In genomic region chr4:136750578-136751338, GRCm38 (mm10) we compare ENCODE assay signal across 10 mouse cellular contexts.
A peak's percentile ranks its signal among the peaks of the same experiment; 100 is the strongest.
DNase-seq lines count a peak whose midpoint lies in the region; ATAC-seq and TF ChIP-seq lines count a peak whose summit lies in the region.
"Had no signal": no experiment of that assay in that cellular context is flagged by ENCODE, and none has a peak within 500 bp of the region (broad histone marks: within the 10 kb centered on the region; RNA-seq: fewer than 3 reads in every experiment).

No protein-coding gene starts in this region.

- no peak for TF ChIP-seq CTCF in ES-Bruce4 (IDR thresholded peaks at IDR 0.05; ENCODE audit: low read depth, low read length)

- no peaks in the 10 kb centered on the region for H3K9me3 ChIP-seq in ES-Bruce4 (replicated peaks; ENCODE audit: control insufficient read depth, insufficient read depth, low read length, poor library complexity, severe bottlenecking)
- no peaks in the 10 kb centered on the region for H3K9me3 ChIP-seq in hindbrain, embryonic 11.5 days (ENCODE audit: control insufficient read depth, low read length)
- H3K9me3 ChIP-seq in midbrain, embryonic 16.5 days (replicated peaks; ENCODE audit: control insufficient read depth, low read length, poor library complexity, severe bottlenecking) = no peaks in the 10 kb centered on the region
- H3K9me3 ChIP-seq: limb, embryonic 15.5 days had no signal

- no peak for TF ChIP-seq POLR2A in ES-Bruce4 (IDR thresholded peaks at IDR 0.05; ENCODE audit: insufficient read depth, low read length)

- ATAC-seq in hindbrain, embryonic 11.5 days (ENCODE audit: low FRiP score) = peak; percentile 59
- peak; percentile 55 for ATAC-seq in midbrain, embryonic 16.5 days
- ATAC-seq: Patski had no signal

- peak overlapping the region; percentile 43; the same call in 1 of the 2 replicates for H3K27ac ChIP-seq in ES-Bruce4 (ENCODE audit: insufficient read depth, low read length)
- peak overlapping the region; percentile 99 for H3K27ac ChIP-seq in hindbrain, embryonic 11.5 days (ENCODE audit: low read depth, low read length)
- peak overlapping the region; percentile 82 for H3K27ac ChIP-seq in midbrain, embryonic 16.5 days (ENCODE audit: low read length)
- H3K27ac ChIP-seq: limb, embryonic 15.5 days had no signal

- 5% methylated on average over 19 of the region's 19 CpGs for WGBS in hindbrain, embryonic 11.5 days
- WGBS in midbrain, embryonic 16.5 days = 2% methylated on average over 17 of the region's 19 CpGs

- H3K27me3 ChIP-seq in ES-Bruce4 (ENCODE audit: control insufficient read depth, insufficient read depth, low read length, poor library complexity, severe bottlenecking) = no peaks in the 10 kb centered on the region
- no peaks in the 10 kb centered on the region for H3K27me3 ChIP-seq in hindbrain, embryonic 11.5 days (ENCODE audit: control insufficient read depth, insufficient read depth, low read length)
- no peaks in the 10 kb centered on the region for H3K27me3 ChIP-seq in midbrain, embryonic 16.5 days (ENCODE audit: control insufficient read depth, insufficient read depth, low read depth, low read length)
- H3K27me3 ChIP-seq: limb, embryonic 15.5 days; Patski had no signal

- DNase-seq in ZHBTc4 (ENCODE audit: low read depth, low spot score) = peak; percentile 87
- DNase-seq in hindbrain, embryonic 11.5 days (ENCODE audit: low spot score) = peak; percentile 79
- DNase-seq in gastrocnemius, postnatal 4 days (ENCODE audit: low spot score in 2 of 2) = no peak
- DNase-seq in urinary bladder, postnatal 14 days (ENCODE audit: low spot score) = no peak
- no peak for DNase-seq in right cerebral cortex, adult 2 months (ENCODE audit: low spot score in 2 of 2)
- DNase-seq: kidney, postnatal 25 days had no signal

- H3K9ac ChIP-seq in ES-Bruce4 (ENCODE audit: low read depth, poor library complexity, severe bottlenecking) = no peak overlapping the region
- peak overlapping the region; percentile 62 for H3K9ac ChIP-seq in hindbrain, embryonic 11.5 days (ENCODE audit: low read depth, low read length)
- peak overlapping the region; percentile 57; the same call in 1 of the 2 replicates for H3K9ac ChIP-seq in midbrain, embryonic 16.5 days (ENCODE audit: low read depth, low read length)
- H3K9ac ChIP-seq: limb, embryonic 15.5 days had no signal

- peaks cover 7% of the 10 kb centered on the region for H3K4me1 ChIP-seq in ES-Bruce4 (ENCODE audit: control insufficient read depth, insufficient read depth, low read length)
- H3K4me1 ChIP-seq in hindbrain, embryonic 11.5 days (replicated peaks; ENCODE audit: control insufficient read depth, insufficient read depth, low read length) = peaks cover 59% of the 10 kb centered on the region
- H3K4me1 ChIP-seq in midbrain, embryonic 16.5 days (ENCODE audit: control insufficient read depth, insufficient read depth, low read length) = peaks cover 53% of the 10 kb centered on the region

- no peaks in the 10 kb centered on the region for H3K36me3 ChIP-seq in ES-Bruce4 (ENCODE audit: control insufficient read depth, insufficient read depth, low read length, poor library complexity, severe bottlenecking)
- H3K36me3 ChIP-seq in hindbrain, embryonic 11.5 days (ENCODE audit: control insufficient read depth, insufficient read depth, low read length) = no peaks in the 10 kb centered on the region
- no peaks in the 10 kb centered on the region for H3K36me3 ChIP-seq in midbrain, embryonic 16.5 days (ENCODE audit: control insufficient read depth, insufficient read depth, low read length)
- H3K36me3 ChIP-seq: limb, embryonic 15.5 days had no signal

- peak overlapping the region; percentile 9 for H3K4me3 ChIP-seq in ES-Bruce4 (ENCODE audit: low read depth, low read length)
- no peak overlapping the region for H3K4me3 ChIP-seq in hindbrain, embryonic 11.5 days (ENCODE audit: low read depth, low read length)
- H3K4me3 ChIP-seq in midbrain, embryonic 16.5 days (ENCODE audit: low read depth, low read length) = no peak overlapping the region
- H3K4me3 ChIP-seq: limb, embryonic 15.5 days had no signal

- TF ChIP-seq EP300 in ES-Bruce4 (IDR thresholded peaks at IDR 0.05; ENCODE audit: insufficient read depth, low read depth, low read length) = peak; percentile 93; the same call in 1 of the 2 replicates

- peak overlapping the region; percentile 35 for H3K4me2 ChIP-seq in hindbrain, embryonic 11.5 days (replicated peaks; ENCODE audit: low read depth, low read length)
- peak overlapping the region; percentile 12; the same call in 1 of the 2 replicates for H3K4me2 ChIP-seq in midbrain, embryonic 16.5 days (ENCODE audit: low read length)
- H3K4me2 ChIP-seq: limb, embryonic 15.5 days had no signal

Comparison
In these comparisons a context has a peak if more than half of its experiments do, and no peak if none do; other contexts are left out.
1. H3K27ac ChIP-seq: peak in every context shown above with its lines; median percentile 99 in hindbrain, embryonic 11.5 days; 82 in midbrain, embryonic 16.5 days; 43 in ES-Bruce4.
2. DNase-seq: peak in ZHBTc4 (single experiment) and hindbrain, embryonic 11.5 days (single experiment); none in gastrocnemius, postnatal 4 days (0 of 2), urinary bladder, postnatal 14 days (single experiment) and right cerebral cortex, adult 2 months (0 of 2).